Mouse (Mus musculus): Measurements from ENCODE around the gene Arhgap5.

The Arhgap5 gene

GRCm38 (mm10) chr12:52503456-52504320, at the start of gene Arhgap5:
Gene Arhgap5 (plus strand): TSS chr12:52503972.
- DNase-seq (ENCODE audit: low spot score in 2 of 2), result peak; percentile 88 to 94

DNA sequence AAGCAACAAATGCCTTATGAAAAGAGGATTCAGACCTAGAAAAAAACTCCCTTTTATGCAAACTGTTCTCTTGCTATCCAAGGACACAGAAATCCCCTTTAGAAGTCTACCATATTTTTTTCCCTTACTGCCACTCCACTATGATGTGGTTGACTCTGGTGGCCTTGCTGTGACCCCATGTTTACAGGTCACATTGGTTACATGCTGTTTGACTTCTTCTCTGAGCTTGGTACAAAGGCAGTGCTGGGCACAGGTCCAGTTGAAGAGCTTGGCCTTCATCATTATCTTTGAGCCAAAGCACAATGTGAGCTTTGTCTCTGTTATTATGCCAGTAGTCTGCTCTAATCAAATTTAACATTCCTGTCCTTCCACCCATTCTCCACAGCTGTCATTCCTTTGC, 39.2 kb upstream of the Arhgap5 start:
- DNase-seq (ENCODE audit: low spot score in 2 of 2), result no peak

DNA sequence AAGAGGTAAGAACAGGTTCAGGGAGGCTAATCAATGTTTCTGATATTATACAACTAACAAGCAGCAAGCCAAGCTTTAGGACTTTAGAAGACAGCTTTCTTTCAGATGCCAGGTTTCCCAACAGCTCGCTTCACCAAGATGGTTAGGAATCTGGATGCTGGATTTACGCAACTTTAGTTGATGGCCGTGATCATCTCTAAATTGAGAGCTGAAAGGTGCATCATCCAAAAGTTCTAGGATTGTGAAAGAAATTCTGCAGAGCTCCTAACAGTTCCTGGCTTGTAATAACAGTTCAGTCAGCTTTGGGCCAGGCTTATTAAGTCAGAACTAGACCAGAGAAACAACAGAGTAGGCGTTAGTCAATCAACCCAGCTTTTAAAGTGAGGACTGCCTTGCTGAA, 32.2 kb upstream of the Arhgap5 start:
- no peak for DNase-seq (ENCODE audit: low spot score in 2 of 2)

- no peak for DNase-seq (ENCODE audit: low spot score in 2 of 2)
These were observed 29.5 kb upstream of the Arhgap5 start for GRCm38 (mm10) chr12:52473988-52474968.

GRCm38 (mm10) chr12:52476036-52476435, 27.7 kb upstream of the Arhgap5 start:
- DNase-seq (ENCODE audit: low spot score in 2 of 2), result no peak

DNA sequence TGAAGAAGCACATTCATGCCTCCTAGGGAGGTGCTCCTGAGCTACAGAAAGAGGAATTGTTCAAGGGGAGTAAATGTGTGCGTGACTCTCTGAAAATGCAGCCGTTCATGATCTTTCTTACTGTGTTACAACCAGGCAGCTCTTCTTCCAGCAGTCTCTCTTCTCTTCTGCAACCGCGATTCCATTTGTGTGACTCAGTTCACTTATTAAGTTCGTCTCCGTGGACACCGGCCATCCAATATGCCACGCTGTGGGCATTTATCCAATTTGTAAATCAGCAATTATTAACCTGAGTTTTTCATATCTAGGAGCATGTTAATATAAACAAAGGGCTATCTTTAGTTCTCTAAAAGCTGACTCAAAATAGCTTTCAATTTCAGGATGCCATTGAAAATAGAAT, 25.2 kb upstream of the Arhgap5 start:
- DNase-seq (ENCODE audit: low spot score in 2 of 2), result no peak

GRCm38 (mm10) chr12:52479323-52479722, 24.4 kb upstream of the Arhgap5 start:
- DNase-seq (ENCODE audit: low spot score in 2 of 2), result no peak

GRCm38 (mm10) chr12:52480851-52481250, 22.9 kb upstream of the Arhgap5 start:
- DNase-seq (ENCODE audit: low spot score in 2 of 2), result no peak

GRCm38 (mm10) chr12:52481969-52482550, 21.7 kb upstream of the Arhgap5 start:
- DNase-seq (ENCODE audit: low spot score in 2 of 2), result no peak

DNA sequence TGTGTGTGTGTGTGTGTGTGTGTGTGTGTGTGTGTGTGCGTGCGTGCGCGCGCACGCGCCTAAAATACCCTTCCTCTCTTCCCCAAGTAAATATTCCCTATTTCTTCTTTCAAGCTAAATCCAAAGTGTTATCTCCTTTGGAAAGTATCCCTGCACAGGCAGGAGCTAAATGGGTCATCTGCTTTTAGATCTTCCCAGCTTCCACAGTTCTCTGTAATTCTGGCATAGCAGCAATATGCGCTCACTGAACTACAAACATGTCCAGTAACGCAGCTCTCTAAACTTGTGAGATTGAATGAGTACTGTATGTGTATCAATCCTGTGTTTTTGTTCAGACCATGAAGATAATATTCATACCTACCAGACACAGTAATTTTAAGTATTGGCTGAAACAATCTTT, 20.6 kb upstream of the Arhgap5 start:
- DNase-seq (ENCODE audit: low spot score in 2 of 2), result no peak

GRCm38 (mm10) chr12:52488266-52488975, 15.4 kb upstream of the Arhgap5 start:
- no peak for DNase-seq (ENCODE audit: low spot score in 2 of 2)

DNA sequence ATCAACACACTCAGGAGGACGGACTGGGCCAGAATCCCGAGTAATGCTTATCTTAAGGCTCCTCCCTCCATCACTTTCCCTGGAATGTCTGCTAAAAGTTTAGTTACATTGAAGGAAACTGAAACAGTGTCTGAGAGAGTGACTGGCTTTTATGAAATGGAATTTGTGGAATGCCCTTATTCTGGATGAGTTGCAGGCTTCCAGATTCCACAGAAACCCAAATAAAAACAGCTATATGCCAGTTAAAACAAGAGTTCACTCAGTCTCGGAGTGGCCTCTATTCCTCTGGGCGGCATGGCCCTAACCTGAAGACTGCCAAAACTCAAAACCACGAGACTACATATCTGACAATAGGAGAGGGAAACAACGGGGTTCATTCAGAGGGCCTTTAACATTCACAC, 10.5 kb upstream of the Arhgap5 start:
- DNase-seq (ENCODE audit: low spot score in 2 of 2), result no peak

- DNase-seq (ENCODE audit: low spot score in 2 of 2), result peak in 1 of 2 experiments; percentile 17
These were observed 6.6 kb upstream of the Arhgap5 start for GRCm38 (mm10) chr12:52497209-52497608.

GRCm38 (mm10) chr12:52500915-52501833, 2.6 kb upstream of the Arhgap5 start:
- DNase-seq (ENCODE audit: low spot score in 2 of 2), result no peak

GRCm38 (mm10) chr12:52502161-52502560, 1.6 kb upstream of the Arhgap5 start:
- no peak for DNase-seq (ENCODE audit: low spot score in 2 of 2)

DNA sequence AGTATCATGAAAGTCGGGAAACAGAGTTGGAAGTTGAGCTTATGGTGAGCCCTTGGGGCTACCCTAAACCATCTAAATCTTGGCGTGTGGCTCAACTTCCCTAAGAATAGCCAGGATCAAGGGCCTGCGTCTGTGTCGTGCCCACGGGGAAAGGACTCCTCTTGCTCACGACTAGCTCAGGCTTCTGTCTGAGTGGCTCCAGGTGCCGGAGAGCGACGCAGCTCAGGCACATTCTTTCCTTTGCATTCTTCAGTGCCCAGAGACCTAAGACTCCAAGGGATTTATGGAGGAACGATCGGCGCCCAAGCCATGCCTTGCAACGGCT, 679 bp upstream of the Arhgap5 start:
- DNase-seq (ENCODE audit: low spot score in 2 of 2), result no peak

DNA sequence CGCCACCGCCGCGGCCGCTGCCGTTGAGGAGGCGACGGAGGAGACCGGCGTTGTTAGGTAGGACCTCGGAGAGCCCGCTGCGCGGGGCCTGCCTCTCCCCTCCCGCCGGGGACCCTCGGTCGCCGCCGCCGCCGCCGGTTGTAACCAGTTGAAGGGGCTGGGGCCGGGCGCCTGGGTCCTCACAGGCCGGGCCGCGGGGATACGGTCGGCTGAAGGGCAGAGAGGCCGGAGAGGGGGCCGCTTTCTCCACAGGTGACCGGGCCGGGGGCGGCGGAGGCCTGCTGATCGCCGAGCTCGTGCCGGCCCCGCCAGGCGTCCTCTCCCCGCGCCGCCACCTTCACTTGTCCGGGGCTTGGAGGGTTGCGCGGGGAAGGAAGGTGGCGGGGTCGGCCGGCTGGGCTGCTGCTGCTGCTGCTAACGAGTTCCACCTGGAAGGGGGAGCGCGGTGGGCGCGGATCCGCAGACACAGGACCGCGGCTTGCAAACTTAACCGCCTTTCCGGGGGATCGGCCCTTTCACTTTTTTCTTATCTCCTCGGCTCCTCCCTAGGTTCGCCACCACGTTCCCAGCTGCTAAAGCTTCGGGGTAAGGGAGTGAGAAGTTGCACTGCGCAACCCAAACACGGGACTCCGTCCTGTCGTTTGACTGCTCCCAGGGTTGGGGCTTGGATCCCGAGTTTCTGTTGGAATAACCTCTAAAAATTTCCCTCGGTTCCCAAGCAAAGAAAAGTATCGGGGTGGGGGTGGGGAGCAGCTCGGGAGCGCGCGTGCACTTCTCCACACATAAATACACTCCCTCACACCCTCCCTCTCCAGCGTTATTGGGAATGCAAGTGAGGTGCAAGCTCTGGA, 784 bp downstream of the Arhgap5 start:
- peak; percentile 52 to 55 for DNase-seq (ENCODE audit: low spot score in 2 of 2)

GRCm38 (mm10) chr12:52524699-52525098, 20.9 kb downstream of the Arhgap5 start:
- DNase-seq (ENCODE audit: low spot score in 2 of 2), result no peak

- no peak for DNase-seq (ENCODE audit: low spot score in 2 of 2)
These were observed 21.7 kb downstream of the Arhgap5 start for GRCm38 (mm10) chr12:52525486-52525885.

DNA sequence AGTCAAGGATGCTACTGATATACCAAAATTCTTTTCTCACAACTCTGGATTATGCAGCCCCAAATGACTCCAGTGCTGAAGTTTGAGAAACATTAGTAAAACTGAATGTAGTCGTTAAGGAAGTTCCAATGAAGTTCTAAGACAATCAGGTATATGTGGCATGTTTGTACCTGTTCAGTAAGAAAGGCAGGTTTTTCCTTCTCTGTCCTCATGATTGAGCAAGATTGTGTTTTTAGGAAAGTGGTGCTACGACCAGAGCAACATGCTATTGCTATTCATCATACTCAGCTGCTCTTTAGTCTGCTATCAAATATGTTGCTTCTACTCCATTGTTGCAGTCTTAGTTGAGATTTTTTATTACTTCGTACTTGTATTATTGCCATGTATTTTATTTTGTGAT, 26.0 kb downstream of the Arhgap5 start:
- no peak for DNase-seq (ENCODE audit: low spot score in 2 of 2)

Measured in urinary bladder, postnatal 36 days (tissue).